Mouse (Mus musculus): ENCODE results near the gene Gm45618. TPM values are rescaled to one million over a fixed set of nuclear protein-coding genes. Genes with fewer than 3 reads are reported as not detected.
"Not testable (repeated sequence)": the region's sequence is repeated elsewhere in the genome, so short reads cannot be mapped to it uniquely, and the experiment has no call there.

Gene Gm45618
- polyA plus RNA-seq, 1 experiment from 2014 or later: not detected

- ATAC-seq (ENCODE audit: low FRiP score) (no peak), DNase-seq (ENCODE audit: low spot score) (no peak)
- Histone ChIP-seq H3K36me3 (ENCODE audit: control insufficient read depth, insufficient read depth, low read length) (no peaks in the 10 kb centered on the region), H3K9ac (ENCODE audit: low read depth, low read length) (no peak overlapping the region), H3K27me3 (ENCODE audit: control insufficient read depth, insufficient read depth, low read length) (no peaks in the 10 kb centered on the region), H3K4me3 (ENCODE audit: low read depth, low read length) (no peak overlapping the region), H3K27ac (ENCODE audit: low read depth, low read length) (no peak overlapping the region), H3K4me2 (replicated peaks; ENCODE audit: low read depth, low read length) (no peak overlapping the region), H3K4me1 (replicated peaks; ENCODE audit: control insufficient read depth, insufficient read depth, low read length) (no peaks in the 10 kb centered on the region), H3K9me3 (ENCODE audit: control insufficient read depth, low read length) (no peaks in the 10 kb centered on the region)
- 57% methylated on average over 4 of the region's 4 CpGs for WGBS
These were observed 24.9 kb upstream of the Gm45618 start for GRCm38 (mm10) chr7:142145413-142145940.

- H3K4me2 ChIP-seq (replicated peaks; ENCODE audit: low read depth, low read length): no peak within 1 kb of the TSS
- no peak for DNase-seq (ENCODE audit: low spot score)
- no peak within 1 kb of the TSS for H3K9ac ChIP-seq (ENCODE audit: low read depth, low read length)
- 75% methylated on average over 1 of the region's 1 CpGs for WGBS
- no peaks in the 10 kb centered on the region for H3K27me3 ChIP-seq (ENCODE audit: control insufficient read depth, insufficient read depth, low read length)
- H3K36me3 ChIP-seq (ENCODE audit: control insufficient read depth, insufficient read depth, low read length): no peaks in the 10 kb centered on the region
- ATAC-seq (ENCODE audit: low FRiP score): no peak
- H3K9me3 ChIP-seq (ENCODE audit: control insufficient read depth, low read length): no peaks in the 10 kb centered on the region
- no peak within 1 kb of the TSS for H3K4me3 ChIP-seq (ENCODE audit: low read depth, low read length)
- H3K4me1 ChIP-seq (replicated peaks; ENCODE audit: control insufficient read depth, insufficient read depth, low read length): no peaks in the 10 kb centered on the region
- no peak within 1 kb of the TSS for H3K27ac ChIP-seq (ENCODE audit: low read depth, low read length)
These were observed 24.0 kb upstream of the Gm45618 start, which contains the start of gene Gm45337 for GRCm38 (mm10) chr7:142144507-142144906. Gm45337 (minus strand) TSS chr7:142144607.

GRCm38 (mm10) chr7:142143506-142144010 lies 23.0 kb upstream of the Gm45618 start:
- H3K27me3 ChIP-seq (ENCODE audit: control insufficient read depth, insufficient read depth, low read length); H3K4me1 ChIP-seq (replicated peaks; ENCODE audit: control insufficient read depth, insufficient read depth, low read length); ATAC-seq (ENCODE audit: low FRiP score); DNase-seq (ENCODE audit: low spot score); H3K9me3 ChIP-seq (ENCODE audit: control insufficient read depth, low read length); H3K4me3 ChIP-seq (ENCODE audit: low read depth, low read length); H3K27ac ChIP-seq (ENCODE audit: low read depth, low read length); H3K36me3 ChIP-seq (ENCODE audit: control insufficient read depth, insufficient read depth, low read length); H3K4me2 ChIP-seq (replicated peaks; ENCODE audit: low read depth, low read length); H3K9ac ChIP-seq (ENCODE audit: low read depth, low read length): not testable (repeated sequence)
- WGBS: 61% methylated on average over 1 of the region's 1 CpGs

GRCm38 (mm10) chr7:142140696-142141095 lies 20.2 kb upstream of the Gm45618 start:
- WGBS: 61% methylated on average over 1 of the region's 1 CpGs
- H3K4me1 ChIP-seq (replicated peaks; ENCODE audit: control insufficient read depth, insufficient read depth, low read length): no peaks in the 10 kb centered on the region
- H3K27me3 ChIP-seq (ENCODE audit: control insufficient read depth, insufficient read depth, low read length): no peaks in the 10 kb centered on the region
- no peak for DNase-seq (ENCODE audit: low spot score)
- no peak overlapping the region for H3K4me2 ChIP-seq (replicated peaks; ENCODE audit: low read depth, low read length)
- H3K9ac ChIP-seq (ENCODE audit: low read depth, low read length): no peak overlapping the region
- no peaks in the 10 kb centered on the region for H3K36me3 ChIP-seq (ENCODE audit: control insufficient read depth, insufficient read depth, low read length)
- no peak for ATAC-seq (ENCODE audit: low FRiP score)
- H3K27ac ChIP-seq (ENCODE audit: low read depth, low read length): no peak overlapping the region
- H3K4me3 ChIP-seq (ENCODE audit: low read depth, low read length): no peak overlapping the region
- no peaks in the 10 kb centered on the region for H3K9me3 ChIP-seq (ENCODE audit: control insufficient read depth, low read length)

DNA sequence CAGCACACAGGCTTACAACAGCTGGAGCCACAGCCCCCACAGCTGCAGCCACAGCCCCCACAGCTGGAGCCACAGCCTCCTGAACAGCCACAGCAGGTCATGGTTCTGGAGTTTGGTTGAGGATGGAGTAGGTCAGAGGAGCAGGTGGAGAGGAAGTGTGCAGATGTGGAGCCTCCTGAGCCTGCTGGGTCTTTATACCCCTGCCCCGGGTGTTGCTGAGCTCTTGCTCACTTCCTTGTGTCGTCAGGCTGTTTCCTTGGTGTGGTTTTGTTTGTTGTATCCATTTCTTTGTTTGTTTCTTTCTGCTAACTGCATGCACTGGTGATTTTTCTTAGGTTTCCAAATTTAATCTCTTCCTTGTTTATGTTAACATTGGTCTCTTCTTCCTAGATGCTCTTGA lies 15.4 kb upstream of the Gm45618 start, which contains the start of gene Gm39115:
TSS of gene Gm39115 (minus strand) at position 101 of the 400 bp plus-strand sequence.
- H3K4me1 ChIP-seq (replicated peaks; ENCODE audit: control insufficient read depth, insufficient read depth, low read length); H3K27me3 ChIP-seq (ENCODE audit: control insufficient read depth, insufficient read depth, low read length); H3K27ac ChIP-seq (ENCODE audit: low read depth, low read length); DNase-seq (ENCODE audit: low spot score); H3K36me3 ChIP-seq (ENCODE audit: control insufficient read depth, insufficient read depth, low read length); ATAC-seq (ENCODE audit: low FRiP score); H3K4me3 ChIP-seq (ENCODE audit: low read depth, low read length); H3K9ac ChIP-seq (ENCODE audit: low read depth, low read length); H3K9me3 ChIP-seq (ENCODE audit: control insufficient read depth, low read length); H3K4me2 ChIP-seq (replicated peaks; ENCODE audit: low read depth, low read length): not testable (repeated sequence)
- WGBS: 54% methylated on average over 2 of the region's 2 CpGs

DNA sequence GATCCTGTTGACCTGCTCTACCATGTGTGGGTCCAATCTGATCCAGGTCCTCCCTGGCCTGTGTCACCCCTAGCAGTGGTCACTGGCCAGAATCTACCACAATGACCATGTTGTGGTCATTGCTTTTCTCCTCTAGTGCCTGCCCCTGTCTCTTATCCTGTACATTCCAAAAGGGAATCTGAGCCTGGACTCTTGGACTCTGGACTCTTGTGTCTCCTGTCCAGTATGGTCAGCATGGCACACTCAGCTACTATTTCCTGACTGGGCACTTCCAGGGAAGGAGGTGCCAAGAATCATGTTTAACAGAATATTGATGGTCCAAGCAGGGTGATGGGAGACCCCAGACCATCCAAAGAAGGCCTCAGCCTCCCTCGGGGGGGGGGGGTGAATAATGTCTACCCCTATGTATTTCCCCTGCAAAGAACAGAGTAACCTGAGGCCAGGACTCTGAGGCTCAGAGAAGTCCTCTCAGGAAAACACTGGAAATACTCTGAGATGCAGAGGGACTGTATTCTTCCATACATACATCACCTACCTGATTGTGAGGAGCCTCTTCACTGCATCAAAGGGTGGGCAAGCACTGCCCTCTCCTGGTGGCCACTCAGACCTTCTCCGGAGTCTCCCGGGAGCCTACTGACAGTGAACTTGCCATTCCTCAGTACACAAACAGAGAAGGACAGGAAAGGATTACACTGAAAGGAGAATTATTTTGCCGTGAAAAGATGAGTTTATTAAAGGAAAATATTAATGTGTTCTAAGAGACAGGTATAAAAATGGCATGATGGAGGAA lies 13.9 kb upstream of the Gm45618 start:
- no peaks in the 10 kb centered on the region for H3K27me3 ChIP-seq (ENCODE audit: control insufficient read depth, insufficient read depth, low read length)
- ATAC-seq (ENCODE audit: low FRiP score) (no peak), DNase-seq (ENCODE audit: low spot score) (peak; percentile 32)
- H3K4me3 ChIP-seq (ENCODE audit: low read depth, low read length): no peak overlapping the region
- no peaks in the 10 kb centered on the region for H3K4me1 ChIP-seq (replicated peaks; ENCODE audit: control insufficient read depth, insufficient read depth, low read length)
- H3K9me3 ChIP-seq (ENCODE audit: control insufficient read depth, low read length): no peaks in the 10 kb centered on the region
- no peak overlapping the region for H3K27ac ChIP-seq (ENCODE audit: low read depth, low read length)
- no peak overlapping the region for H3K9ac ChIP-seq (ENCODE audit: low read depth, low read length)
- 65% methylated on average over 4 of the region's 4 CpGs for WGBS
- H3K36me3 ChIP-seq (ENCODE audit: control insufficient read depth, insufficient read depth, low read length): no peaks in the 10 kb centered on the region
- no peak overlapping the region for H3K4me2 ChIP-seq (replicated peaks; ENCODE audit: low read depth, low read length)

DNA sequence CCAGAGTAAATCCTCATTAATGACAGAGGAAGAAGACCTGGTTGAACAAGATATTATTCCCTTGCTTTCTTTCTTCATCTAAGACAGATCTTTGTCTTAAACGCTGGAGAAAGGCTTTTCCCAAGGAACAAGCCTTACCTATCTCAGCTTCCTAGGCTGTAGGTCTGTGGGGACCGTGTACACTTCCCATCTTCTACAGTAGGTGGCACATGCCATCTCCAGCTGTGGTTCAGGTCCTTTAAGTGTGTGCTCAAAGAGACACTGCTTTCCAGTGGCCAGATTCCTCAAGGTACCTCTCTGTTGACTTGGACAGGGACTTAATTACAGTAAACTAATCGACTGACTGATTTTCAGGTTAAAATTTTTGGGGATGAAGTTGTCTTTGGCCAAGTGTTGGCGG lies 8.3 kb upstream of the Gm45618 start:
- DNase-seq (ENCODE audit: low spot score) (no peak), ATAC-seq (ENCODE audit: low FRiP score) (no peak)
- Histone ChIP-seq H3K9ac (ENCODE audit: low read depth, low read length) (no peak overlapping the region), H3K4me1 (replicated peaks; ENCODE audit: control insufficient read depth, insufficient read depth, low read length) (no peaks in the 10 kb centered on the region), H3K36me3 (ENCODE audit: control insufficient read depth, insufficient read depth, low read length) (no peaks in the 10 kb centered on the region), H3K9me3 (ENCODE audit: control insufficient read depth, low read length) (no peaks in the 10 kb centered on the region), H3K4me3 (ENCODE audit: low read depth, low read length) (no peak overlapping the region), H3K4me2 (replicated peaks; ENCODE audit: low read depth, low read length) (no peak overlapping the region), H3K27me3 (ENCODE audit: control insufficient read depth, insufficient read depth, low read length) (no peaks in the 10 kb centered on the region), H3K27ac (ENCODE audit: low read depth, low read length) (no peak overlapping the region)
- 68% methylated on average over 4 of the region's 4 CpGs for WGBS

DNA sequence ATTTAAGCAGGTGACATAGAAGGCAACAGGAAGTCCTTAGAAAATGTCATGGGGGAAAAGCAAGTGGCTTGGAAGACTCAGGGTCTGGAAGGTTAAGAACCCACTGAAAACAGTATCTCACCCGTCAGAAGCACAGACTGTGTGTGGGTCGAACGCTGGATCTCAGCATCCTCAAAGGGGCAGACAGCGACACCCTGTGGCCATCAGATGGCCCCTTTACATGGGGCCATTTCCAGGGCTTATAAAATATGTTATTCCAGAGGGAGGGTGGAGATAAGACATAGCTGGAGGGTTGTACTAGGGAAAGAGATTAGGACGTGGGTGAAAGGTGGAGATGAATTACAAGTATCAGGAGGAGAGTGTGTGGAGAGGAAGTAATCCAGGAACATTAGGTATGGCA lies 897 bp downstream of the Gm45618 start:
- peak; percentile 28 for DNase-seq (ENCODE audit: low spot score)
- no peak overlapping the region for H3K9ac ChIP-seq (ENCODE audit: low read depth, low read length)
- H3K4me2 ChIP-seq (replicated peaks; ENCODE audit: low read depth, low read length): no peak overlapping the region
- no peak overlapping the region for H3K4me3 ChIP-seq (ENCODE audit: low read depth, low read length)
- no peak for ATAC-seq (ENCODE audit: low FRiP score)
- H3K9me3 ChIP-seq (ENCODE audit: control insufficient read depth, low read length): no peaks in the 10 kb centered on the region
- H3K4me1 ChIP-seq (replicated peaks; ENCODE audit: control insufficient read depth, insufficient read depth, low read length): no peaks in the 10 kb centered on the region
- H3K36me3 ChIP-seq (ENCODE audit: control insufficient read depth, insufficient read depth, low read length): no peaks in the 10 kb centered on the region
- 24% methylated on average over 5 of the region's 5 CpGs for WGBS
- no peak overlapping the region for H3K27ac ChIP-seq (ENCODE audit: low read depth, low read length)
- H3K27me3 ChIP-seq (ENCODE audit: control insufficient read depth, insufficient read depth, low read length): no peaks in the 10 kb centered on the region

- DNase-seq (ENCODE audit: low spot score) (no peak), ATAC-seq (ENCODE audit: low FRiP score) (no peak)
- WGBS: 58% methylated on average over 5 of the region's 5 CpGs
- Histone ChIP-seq H3K27ac (ENCODE audit: low read depth, low read length) (no peak overlapping the region), H3K9ac (ENCODE audit: low read depth, low read length) (no peak overlapping the region), H3K4me3 (ENCODE audit: low read depth, low read length) (no peak overlapping the region), H3K9me3 (ENCODE audit: control insufficient read depth, low read length) (no peaks in the 10 kb centered on the region), H3K4me1 (replicated peaks; ENCODE audit: control insufficient read depth, insufficient read depth, low read length) (no peaks in the 10 kb centered on the region), H3K27me3 (ENCODE audit: control insufficient read depth, insufficient read depth, low read length) (no peaks in the 10 kb centered on the region), H3K36me3 (ENCODE audit: control insufficient read depth, insufficient read depth, low read length) (no peaks in the 10 kb centered on the region), H3K4me2 (replicated peaks; ENCODE audit: low read depth, low read length) (no peak overlapping the region)
These were observed 15.8 kb downstream of the Gm45618 start for GRCm38 (mm10) chr7:142104747-142105146.

Measured in hindbrain, embryonic 11.5 days (tissue).